Mouse (Mus musculus) hematopoietic stem cell, adult 5-6 weeks (primary cell): ENCODE measurements at regions not wholly inside any gene's neighbourhood (a gene's known extent, or its start where the extent isn't known, plus 50 kb on each side); places are given as distances from the start of the nearest gene placed in this dataset.
A peak's percentile ranks its signal among the peaks of the same experiment; 100 is the strongest.

Source experiments
- ATAC-seq, 2 experiments: fragments of 125-278 bp in 1 of 2; replicated peaks in 1 of 2; 2 replicates each; pipeline ENCODE4 v1.8.0; 2016 to 2017; ENCODE audit warnings: inconsistent platforms in 2 of 2, mild to moderate bottlenecking in 2 of 2, moderate number of reproducible peaks in 2 of 2, low read depth in 1 of 2, moderate TSS enrichment in 1 of 2; ENCODE audit not compliant: low FRiP score in 2 of 2, poor library complexity in 2 of 2, severe bottlenecking in 2 of 2, insufficient read depth in 1 of 2, low TSS enrichment in 1 of 2

DNA sequence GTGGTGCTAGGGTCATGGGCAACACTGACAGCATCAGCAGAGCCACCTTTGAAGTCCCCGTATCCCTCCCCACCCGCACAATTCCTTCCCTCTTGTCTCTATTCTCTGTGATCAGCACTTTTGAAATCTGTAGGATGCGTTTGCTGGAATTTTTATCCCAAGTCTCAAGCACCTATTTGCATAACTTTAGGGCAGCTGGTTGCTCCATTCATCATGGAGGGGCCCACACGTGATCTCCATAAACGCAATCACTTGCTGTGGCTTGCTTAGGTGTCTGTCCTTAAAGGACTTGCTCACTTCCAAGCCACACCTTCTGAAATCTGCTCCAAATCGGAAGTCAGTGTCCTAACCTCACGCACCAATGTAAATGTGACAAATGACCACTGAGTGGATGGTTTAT, 80.7 kb upstream of the Mgme1 start:
- ATAC-seq, result no peak

GRCm38 (mm10) chr2:144191018-144191417, 79.4 kb upstream of the Mgme1 start:
- ATAC-seq, result no peak

DNA sequence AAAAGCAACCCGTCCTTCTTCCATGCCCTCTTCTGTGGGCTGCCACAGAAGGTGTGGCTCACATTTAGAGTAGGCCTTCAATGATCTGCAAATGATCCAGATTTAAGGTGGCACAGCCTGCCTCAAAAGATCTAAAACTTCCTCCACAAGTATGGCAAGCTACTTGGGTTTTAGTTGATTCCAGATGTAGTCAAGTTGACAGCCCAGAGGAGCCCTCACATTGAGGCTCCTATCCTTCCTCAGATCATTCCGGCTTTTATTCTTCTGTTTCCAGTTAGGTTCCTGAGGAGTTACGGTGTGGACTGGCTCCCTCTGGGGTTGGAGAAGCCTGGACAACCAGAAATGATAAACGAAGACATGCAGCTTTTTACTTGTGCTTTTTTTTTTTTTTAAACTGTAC, 78.8 kb upstream of the Mgme1 start:
- no peak for ATAC-seq

GRCm38 (mm10) chr2:144192428-144192827, 78.0 kb upstream of the Mgme1 start:
- no peak for ATAC-seq

GRCm38 (mm10) chr2:144195851-144196250, 74.6 kb upstream of the Mgme1 start:
- ATAC-seq, result no peak

DNA sequence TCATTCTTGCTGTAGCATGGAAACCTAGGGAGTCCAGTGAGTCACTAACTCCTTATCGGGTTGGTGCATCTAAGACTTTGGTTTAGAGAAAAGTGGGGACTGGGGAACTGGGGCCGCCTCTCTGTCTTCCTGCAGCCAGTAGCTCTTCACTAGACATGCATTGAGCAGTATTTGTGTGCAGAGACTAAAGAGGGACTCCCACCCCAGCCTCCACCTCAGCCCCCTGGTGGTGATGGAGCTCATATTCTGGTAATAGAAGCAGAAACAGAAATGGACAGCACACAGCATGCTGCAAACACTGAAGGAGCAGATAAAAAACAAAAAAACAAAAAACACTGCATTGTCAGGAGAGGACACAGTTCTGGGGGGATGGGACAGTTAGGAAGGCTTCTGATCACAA, 73.3 kb upstream of the Mgme1 start:
- ATAC-seq, result peak; percentile 39 to 57; a peak in 1 of 4 replicates

GRCm38 (mm10) chr2:144198326-144199051, 72.0 kb upstream of the Mgme1 start:
- ATAC-seq, result peak; percentile 70 to 84
